Mouse (Mus musculus) lung, postnatal 0 days (tissue): ENCODE measurements around the gene Kctd11. TPM values are rescaled to one million over a fixed set of nuclear protein-coding genes. Genes with fewer than 3 reads are reported as not detected.

ENCODE experiments used
- ATAC-seq: fragments of 200-750 bp; cut with Nextera tagmentation; 2 replicates; pipeline ENCODE4 v1.8.0; 2017; ENCODE audit warnings: moderate library complexity
- DNase-seq: peaks from one replicate; pipeline ENCODE4 v3.0.0-alpha.2; 2016; ENCODE audit warnings: low spot score
- H3K27ac ChIP-seq: fragments of 300-500 bp; sonication (generic); 2 replicates; pipeline ENCODE4 v1.5.1; 2014; ENCODE audit warnings: antibody characterized with exemption, mild to moderate bottlenecking, low read length, mixed read lengths
- H3K27me3 ChIP-seq: fragments of 300-500 bp; sonication (generic); replicated peaks from 2 replicates; pipeline ENCODE4 v1.6.1; 2014; ENCODE audit warnings: low read length, mixed read lengths; ENCODE audit not compliant: insufficient read depth
- H3K36me3 ChIP-seq: fragments of 300-500 bp; sonication (generic); 2 replicates; pipeline ENCODE4 v1.6.1; 2014; ENCODE audit warnings: low read length, mixed read lengths; ENCODE audit not compliant: insufficient read depth
- H3K4me1 ChIP-seq: fragments of 300-500 bp; sonication (generic); 2 replicates; pipeline ENCODE4 v1.6.1; 2014; ENCODE audit warnings: antibody characterized with exemption, low read depth, low read length, mixed read lengths; ENCODE audit not compliant: insufficient read depth
- H3K4me2 ChIP-seq: fragments of 300-500 bp; sonication (generic); replicated peaks from 2 replicates; pipeline ENCODE4 v1.6.1; 2014; ENCODE audit warnings: low read depth, mild to moderate bottlenecking, low read length, moderate library complexity, mixed read lengths
- H3K4me3 ChIP-seq: fragments of 300-500 bp; sonication (generic); 2 replicates; pipeline ENCODE4 v1.5.1; 2014; ENCODE audit warnings: low read depth, low read length
- H3K9ac ChIP-seq: fragments of 300-500 bp; sonication (generic); replicated peaks from 2 replicates; pipeline ENCODE4 v1.6.1; 2014; ENCODE audit warnings: low read depth, mild to moderate bottlenecking
- H3K9me3 ChIP-seq: fragments of 300-500 bp; sonication (generic); 2 replicates; pipeline ENCODE4 v1.6.1; 2016; ENCODE audit warnings: low read length, mixed read lengths
- CTCF ChIP-seq: IDR thresholded peaks from 2 replicates; pipeline ENCODE4 v1.5.1; 2016; ENCODE audit warnings: antibody characterized with exemption, mild to moderate bottlenecking
- EP300 ChIP-seq: IDR thresholded peaks from 2 replicates; pipeline ENCODE4 v1.6.1; 2016; ENCODE audit warnings: antibody characterized with exemption, mild to moderate bottlenecking, control low read depth
- WGBS: fragments of 180-500 bp; shearing (Covaris S2); extraction: QIAGEN DNeasy Blood & Tissue Kit; methylation state at CpG from one replicate; pipeline ENCODE4 v1.1.7; 2014; 5-methylcytosine and 5-hydroxymethylcytosine counted together
- polyA plus RNA-seq: library from polyadenylated mRNA; unstranded; fragments of >200 nt; fragmentation: Nextera tagmentation; extraction: Ambion mirVana; gene quantifications from 2 replicates; pipeline ENCODE4 v1.2.1, GENCODE M21; 2015

Gene Kctd11
- polyA plus RNA-seq, 1 experiment from 2014 or later: 10.1 TPM

DNA sequence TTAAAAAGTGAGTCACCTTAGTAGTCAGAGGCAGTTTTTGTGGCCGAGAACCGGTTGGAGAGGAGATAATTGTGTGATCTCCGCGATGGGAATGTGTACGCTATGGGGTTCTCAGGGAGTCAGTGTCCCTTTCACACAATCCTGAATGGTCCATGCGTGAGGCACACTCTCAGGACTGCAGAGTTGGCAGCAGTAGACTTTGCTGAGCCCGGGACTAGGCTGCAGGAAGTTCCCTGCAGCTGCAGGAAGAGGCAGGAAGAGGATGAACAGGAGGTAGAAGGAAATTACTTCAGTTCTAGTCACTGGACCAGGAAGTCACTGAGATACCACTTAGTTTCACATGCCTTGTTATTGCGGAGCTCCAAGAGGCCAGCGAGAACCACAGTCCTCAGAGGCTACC lies 32.1 kb downstream of the Kctd11 start:
- Histone ChIP-seq H3K27ac (peak overlapping the region; percentile 26; the same call in 1 of the 2 replicates), H3K4me1 (peaks cover 18% of the 10 kb centered on the region; the same call in 1 of the 2 replicates), H3K9ac (no peak overlapping the region), H3K4me2 (no peak overlapping the region), H3K9me3 (no peaks in the 10 kb centered on the region), H3K4me3 (no peak overlapping the region), H3K36me3 (peaks cover 24% of the 10 kb centered on the region), H3K27me3 (no peaks in the 10 kb centered on the region)
- TF ChIP-seq CTCF (no peak), EP300 (no peak)
- ATAC-seq: no peak
- DNase-seq: no peak
- WGBS: 71% methylated on average over 9 of the region's 9 CpGs

- Histone ChIP-seq H3K27ac (no peak overlapping the region), H3K27me3 (no peaks in the 10 kb centered on the region), H3K4me2 (peak overlapping the region; percentile 81; the same call in 1 of the 2 replicates), H3K9ac (no peak overlapping the region), H3K36me3 (peaks cover 24% of the 10 kb centered on the region), H3K4me3 (no peak overlapping the region), H3K9me3 (no peaks in the 10 kb centered on the region), H3K4me1 (peaks cover 16% of the 10 kb centered on the region; the same call in 1 of the 2 replicates)
- no peak for ATAC-seq
- DNase-seq: no peak
- WGBS: 94% methylated on average over 6 of the region's 6 CpGs
- no peak for TF ChIP-seq EP300
- TF ChIP-seq CTCF: no peak
These were observed 33.2 kb downstream of the Kctd11 start for GRCm38 (mm10) chr11:69848021-69848420.

GRCm38 (mm10) chr11:69846738-69847688 lies 34.2 kb downstream of the Kctd11 start:
- Histone ChIP-seq H3K27me3 (no peaks in the 10 kb centered on the region), H3K9ac (peak overlapping the region; percentile 72), H3K27ac (peak overlapping the region; percentile 92), H3K4me1 (peaks cover 15% of the 10 kb centered on the region; the same call in 1 of the 2 replicates), H3K4me2 (peak overlapping the region; percentile 81), H3K9me3 (no peaks in the 10 kb centered on the region), H3K4me3 (peak overlapping the region; percentile 82), H3K36me3 (peaks cover 24% of the 10 kb centered on the region)
- TF ChIP-seq CTCF: no peak
- TF ChIP-seq EP300: no peak
- WGBS: 8% methylated on average over 37 of the region's 37 CpGs
- ATAC-seq (peak; percentile 44), DNase-seq (peak; percentile 67)

DNA sequence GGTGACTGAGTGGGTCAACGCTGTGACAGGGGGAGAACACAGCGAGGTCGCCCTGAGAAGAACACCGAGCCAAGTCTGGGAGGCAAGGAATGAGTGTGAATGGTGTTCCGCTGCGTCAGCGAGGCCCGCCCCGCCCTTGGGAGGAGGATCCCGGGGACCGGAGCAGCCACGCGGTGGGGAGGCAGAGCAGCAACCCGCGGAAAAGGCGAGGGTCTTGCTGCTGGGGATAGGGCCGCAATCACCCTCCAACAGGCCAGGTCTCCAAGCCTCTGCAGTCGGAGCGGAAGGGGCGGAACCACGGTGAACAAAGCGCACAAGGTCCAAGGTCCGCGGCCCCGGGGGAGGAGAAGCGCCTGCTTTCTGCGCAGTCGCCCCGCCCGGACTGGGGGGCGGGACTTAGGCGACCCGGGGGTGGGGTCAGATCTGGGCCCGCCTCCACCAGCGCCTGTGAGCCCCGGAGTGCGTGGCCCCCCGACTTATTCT lies 35.0 kb downstream of the Kctd11 start, which contains the start of gene Plscr3:
Plscr3 (plus strand) TSS at position 179 of the 483 bp plus-strand sequence.
- WGBS: 2% methylated on average over 24 of the region's 38 CpGs
- Histone ChIP-seq H3K4me3 (peak within 1 kb of the TSS; percentile 82), H3K27me3 (no peaks in the 10 kb centered on the region), H3K36me3 (peaks cover 18% of the 10 kb centered on the region), H3K4me1 (peaks cover 15% of the 10 kb centered on the region; the same call in 1 of the 2 replicates), H3K27ac (peak within 1 kb of the TSS; percentile 92), H3K9ac (peak within 1 kb of the TSS; percentile 72), H3K9me3 (no peaks in the 10 kb centered on the region), H3K4me2 (peak within 1 kb of the TSS; percentile 81)
- TF ChIP-seq EP300: no peak
- TF ChIP-seq CTCF: peak; percentile 22
- ATAC-seq (peak; percentile 95), DNase-seq (peak; percentile 96)

GRCm38 (mm10) chr11:69838714-69839104 lies 42.5 kb downstream of the Kctd11 start:
- Histone ChIP-seq H3K4me2 (peak overlapping the region; percentile 94), H3K9me3 (no peaks in the 10 kb centered on the region), H3K9ac (peak overlapping the region; percentile 69), H3K4me3 (peak overlapping the region; percentile 55), H3K27ac (peak overlapping the region; percentile 90), H3K4me1 (peaks cover 11% of the 10 kb centered on the region), H3K27me3 (0 out of 2 replicates have a peak, but pooled peaks cover 5% of the 10 kb centered on the region), H3K36me3 (no peaks in the 10 kb centered on the region)
- ATAC-seq: no peak
- no peak for TF ChIP-seq CTCF
- no peak for TF ChIP-seq EP300
- peak; percentile 67 for DNase-seq
- WGBS: 0% methylated on average over 7 of the region's 7 CpGs
